Mouse (Mus musculus) megakaryocyte, embryonic 14.5 days (primary cell): ENCODE data around the gene Cdkl4.

Experiments used
- FLI1 ChIP-seq: IDR thresholded peaks from 2 replicates; pipeline ENCODE4 v1.6.1; 2012; ENCODE audit warnings: low read length, inconsistent platforms, mixed read lengths
- GATA1 ChIP-seq: IDR thresholded peaks from 3 replicates; pipeline ENCODE4 v1.6.1; 2012; ENCODE audit warnings: mixed read lengths, low read length, inconsistent platforms, borderline replicate concordance

GRCm38 (mm10) chr17:80492811-80493210 lies 84.8 kb downstream of the Cdkl4 start:
- TF ChIP-seq GATA1: no peak
- TF ChIP-seq FLI1: no peak
